Mouse (Mus musculus) large intestine, adult 2 months (tissue): Measurements from ENCODE around the gene AU022751. TPM values are rescaled to one million over a fixed set of nuclear protein-coding genes. Genes with fewer than 3 reads are reported as not detected.
"Not testable (repeated sequence)": the region's sequence is repeated elsewhere in the genome, so short reads cannot be mapped to it uniquely, and the experiment has no call there.

Experiments
- DNase-seq: peaks from one replicate; pipeline ENCODE4 v3.0.0-alpha.2; 2012; ENCODE audit warnings: low read depth, low spot score
- WGBS: fragments of 180-500 bp; shearing (Covaris S2); methylation state at CpG from one replicate; pipeline ENCODE4 v1.1.7; 2018; 5-methylcytosine and 5-hydroxymethylcytosine counted together
- polyA plus RNA-seq: library from polyadenylated mRNA; depleted of rRNA; stranded (reverse); fragments of >200 nt; gene quantifications from 2 replicates; pipeline ENCODE4 v1.2.3, GENCODE M21; 2012; rRNA removed

Gene AU022751
- polyA plus RNA-seq: not detected in 2 replicates

DNA sequence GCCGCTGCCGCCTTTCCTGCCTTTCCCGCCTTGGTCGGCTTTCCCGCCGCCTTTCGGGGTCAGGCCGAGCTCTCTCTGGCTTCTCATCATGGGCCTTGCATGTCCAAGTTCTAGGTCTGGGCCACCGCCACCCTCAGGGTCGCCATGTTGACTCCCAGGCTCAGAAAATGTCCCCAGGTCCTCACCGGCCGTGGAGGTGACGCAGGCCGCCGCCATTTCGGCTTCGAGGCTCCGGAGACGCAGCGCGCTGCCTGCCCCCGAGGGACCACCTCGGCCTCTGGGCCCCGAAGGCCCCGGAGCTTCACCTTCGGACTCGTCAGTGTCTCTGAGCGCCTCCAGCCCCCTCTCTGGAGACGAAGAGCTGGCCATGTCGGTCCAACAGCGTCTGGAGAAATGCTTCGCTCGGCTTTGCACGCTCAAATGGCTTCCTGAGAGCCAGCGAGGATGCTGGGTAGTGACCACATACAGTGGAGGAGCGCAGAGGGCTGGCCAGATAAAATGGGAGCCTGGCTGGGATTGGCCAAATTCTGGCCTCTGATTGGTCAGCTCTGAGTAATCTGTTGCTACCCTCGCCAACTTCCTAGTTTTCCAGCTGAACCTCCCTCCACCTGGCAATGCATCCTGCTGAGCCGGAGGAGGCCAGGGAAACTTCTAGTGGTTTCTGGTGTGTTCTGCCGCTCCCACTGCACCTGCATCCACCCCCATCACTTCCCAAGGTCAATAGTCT, at the start of gene AU022751:
TSS of gene AU022751 (minus strand) at position 466 of the 727 bp plus-strand sequence.
- WGBS: 92% methylated on average over 39 of the region's 39 CpGs
- no peak for DNase-seq

DNA sequence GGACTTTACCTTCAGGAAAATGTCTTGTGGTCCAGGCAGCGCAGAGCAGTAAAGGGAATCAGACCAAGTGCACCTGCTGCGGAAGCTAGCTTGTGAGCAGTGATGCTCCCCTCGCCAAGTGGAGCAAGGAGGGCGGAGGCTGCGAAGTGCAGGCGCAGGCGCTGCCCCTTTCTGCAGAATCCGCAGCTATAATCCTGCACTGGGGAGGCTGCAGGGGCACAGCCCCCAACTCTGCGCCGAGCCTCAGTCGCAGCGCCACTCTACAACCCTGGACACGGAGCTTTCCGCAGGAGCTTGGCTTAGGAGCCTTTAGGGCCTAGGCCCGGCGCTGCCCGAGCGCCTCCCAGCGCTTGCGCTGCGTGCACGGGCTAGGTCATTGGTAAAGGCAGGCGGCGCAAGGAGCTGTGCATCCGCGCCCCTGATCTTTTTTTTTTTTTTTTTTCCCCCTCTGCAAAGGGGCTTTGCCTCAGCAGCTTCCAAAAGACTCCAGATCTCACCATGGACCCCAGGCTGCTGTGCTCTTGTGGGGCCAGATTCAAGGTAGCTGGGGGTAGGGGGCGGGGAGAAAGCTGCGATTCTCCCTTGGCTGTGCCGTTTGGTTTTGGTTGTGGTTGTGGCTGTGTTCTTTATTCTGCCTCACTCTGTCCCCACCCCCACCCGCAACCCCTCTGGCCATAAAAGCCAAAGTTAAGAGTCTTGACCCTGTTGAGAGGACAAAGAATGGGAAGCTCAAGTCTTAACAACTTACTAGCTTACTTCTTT, 9.0 kb upstream of the AU022751 start:
- WGBS: 11% methylated on average over 30 of the region's 30 CpGs
- DNase-seq: no peak

DNA sequence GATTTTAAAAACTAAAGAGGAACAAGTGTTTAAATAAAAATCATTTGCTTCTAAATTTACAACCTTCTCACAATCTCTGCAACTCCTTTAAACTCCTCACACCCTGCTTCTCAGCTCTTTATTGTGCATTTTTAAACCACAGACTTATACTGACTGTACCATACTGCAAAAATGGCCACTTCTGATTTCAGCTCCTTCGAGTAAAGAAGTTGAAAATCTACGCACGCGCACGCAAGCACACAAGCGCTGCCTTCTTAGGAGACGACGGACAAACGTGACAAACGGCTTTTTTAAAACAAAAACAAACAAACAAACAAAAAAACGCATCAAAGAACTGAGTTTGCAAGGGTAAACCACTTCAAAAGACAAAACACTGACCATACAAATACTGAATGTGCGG, 8.3 kb upstream of the AU022751 start:
- no peak for DNase-seq
- WGBS: 26% methylated on average over 12 of the region's 12 CpGs

DNA sequence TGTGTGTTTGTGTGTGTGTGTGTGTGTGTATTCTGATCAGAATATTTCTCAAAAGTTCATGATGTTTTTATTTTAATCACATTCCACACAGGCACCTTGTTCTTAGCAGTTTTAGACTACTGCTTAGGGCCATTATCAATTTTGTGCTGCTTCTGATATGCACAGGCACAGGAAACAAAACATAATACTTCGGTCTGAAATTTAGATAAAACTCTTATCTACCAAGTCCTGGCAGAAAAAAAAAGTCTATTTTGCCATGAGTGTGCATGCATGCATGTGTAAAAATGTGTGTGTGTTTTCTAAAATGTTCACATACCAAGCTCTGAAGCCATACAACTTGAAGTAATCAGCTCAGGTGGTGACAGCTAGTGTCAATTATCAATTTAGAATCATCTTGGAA, 21.7 kb downstream of the AU022751 start:
- WGBS: 68% methylated on average over 1 of the region's 1 CpGs
- no peak for DNase-seq

DNA sequence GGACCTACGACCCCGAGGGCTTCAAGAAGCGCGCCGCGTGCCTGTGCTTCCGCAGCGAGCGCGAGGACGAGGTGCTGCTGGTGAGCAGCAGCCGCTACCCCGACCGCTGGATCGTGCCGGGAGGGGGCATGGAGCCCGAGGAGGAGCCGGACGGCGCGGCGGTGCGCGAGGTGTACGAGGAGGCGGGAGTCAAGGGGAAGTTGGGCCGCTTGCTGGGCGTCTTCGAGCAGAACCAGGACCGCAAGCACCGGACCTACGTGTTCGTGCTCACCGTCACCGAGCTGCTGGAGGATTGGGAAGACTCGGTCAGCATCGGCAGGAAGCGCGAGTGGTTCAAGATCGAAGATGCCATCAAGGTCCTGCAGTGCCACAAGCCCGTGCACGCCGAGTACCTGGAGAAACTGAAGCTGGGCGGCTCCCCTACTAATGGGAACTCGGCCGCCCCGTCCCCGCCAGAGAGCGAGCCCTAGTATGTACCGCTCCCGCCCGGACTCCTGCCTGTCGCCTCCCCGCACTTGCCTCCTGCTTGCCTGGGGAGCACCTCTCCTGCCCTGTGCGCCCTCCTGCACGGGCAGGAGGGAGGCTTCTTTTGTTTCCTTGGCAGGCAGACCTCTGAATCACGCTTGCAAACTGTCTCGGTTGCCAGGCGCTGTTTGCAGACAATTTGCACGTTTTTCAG, 35.1 kb downstream of the AU022751 start:
- DNase-seq: not testable (repeated sequence)
- 15% methylated on average over 15 of the region's 60 CpGs for WGBS

DNA sequence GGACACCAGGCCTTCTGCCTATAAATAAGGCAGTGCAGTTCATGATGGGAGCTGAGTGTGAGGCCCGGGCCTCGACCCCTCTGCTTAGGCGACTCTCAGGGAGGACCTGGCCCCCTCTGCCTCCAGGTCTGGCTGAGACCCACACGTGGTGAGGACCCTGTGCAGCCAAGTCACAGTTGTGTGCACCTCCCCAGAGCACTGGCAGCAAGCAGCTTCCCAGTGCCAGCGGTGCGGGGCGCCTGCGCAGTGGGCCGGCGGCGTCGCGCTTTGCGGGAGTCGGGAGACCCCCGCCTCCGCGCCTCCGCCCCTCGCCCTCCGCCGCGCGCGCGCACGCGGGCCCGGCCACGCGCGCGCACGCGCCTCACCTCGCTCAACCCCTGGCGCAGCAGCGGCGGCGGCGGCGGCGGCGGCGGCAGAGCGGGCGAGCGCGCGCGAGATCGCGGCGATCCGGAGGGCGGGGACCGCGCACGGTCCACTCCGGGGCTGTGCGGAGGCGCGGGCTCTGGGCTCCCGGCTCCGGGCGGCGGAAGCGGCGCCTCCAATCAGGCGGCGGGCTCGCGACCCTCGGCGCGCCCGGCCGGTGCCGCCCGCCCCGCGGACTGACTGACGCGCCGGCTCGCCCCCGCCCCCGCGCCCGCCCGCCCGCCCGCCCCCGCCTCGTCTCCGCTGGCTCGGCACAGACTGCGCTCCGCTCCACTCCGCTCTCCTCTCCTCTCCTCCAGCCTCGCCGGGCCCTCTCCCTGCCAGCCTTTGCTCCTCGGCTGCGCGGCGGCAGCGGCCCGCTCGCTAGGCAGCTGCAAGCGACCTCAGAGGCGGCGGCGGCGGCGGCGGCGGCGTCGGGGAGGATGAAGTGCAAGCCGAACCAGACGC, 35.9 kb downstream of the AU022751 start, which contains the start of gene Nudt11:
TSS of gene Nudt11 (plus strand) at position 388 of the 870 bp plus-strand sequence.
- DNase-seq: not testable (repeated sequence)
- WGBS: 11% methylated on average over 14 of the region's 121 CpGs

Other genes with a start within 250 kb of the AU022751 start
- 0.15 and 0.19 TPM in 2 replicates for gene Nudt11, start 36.0 kb downstream of the AU022751 start, polyA plus RNA-seq
- 0.11 and 0.20 TPM in 2 replicates for gene Nudt10, start 89.6 kb upstream of the AU022751 start, polyA plus RNA-seq
- gene Bmp15, start 237.3 kb upstream of the AU022751 start, polyA plus RNA-seq: not detected in 2 replicates